Mouse (Mus musculus): Measurements from ENCODE around the gene Maml2. TPM values are rescaled to one million over a fixed set of nuclear protein-coding genes. Genes with fewer than 3 reads are reported as not detected.

The Maml2 gene
- polyA plus RNA-seq, 1 experiment from 2014 or later, result 10.3 TPM

GRCm38 (mm10) chr9:13622426-13622825 is 324.7 kb downstream of the Maml2 start:
- no peak for ATAC-seq (ENCODE audit: low FRiP score)
- H3K4me1 ChIP-seq (ENCODE audit: control insufficient read depth, insufficient read depth, low read length), result peaks cover 3% of the 10 kb centered on the region; the same call in 1 of the 2 replicates
- H3K27me3 ChIP-seq (ENCODE audit: control insufficient read depth, insufficient read depth, low read length), result no peaks in the 10 kb centered on the region
- no peak overlapping the region for H3K27ac ChIP-seq (ENCODE audit: low read depth, low read length)
- H3K9ac ChIP-seq (ENCODE audit: low read length), result no peak overlapping the region
- no peak overlapping the region for H3K4me2 ChIP-seq
- no peaks in the 10 kb centered on the region for H3K36me3 ChIP-seq (ENCODE audit: control insufficient read depth, insufficient read depth, low read length)
- 91% methylated on average over 5 of the region's 5 CpGs for WGBS
- no peak for DNase-seq (ENCODE audit: low spot score, missing footprints)
- H3K9me3 ChIP-seq (ENCODE audit: control insufficient read depth, low read length), result no peaks in the 10 kb centered on the region
- H3K4me3 ChIP-seq (ENCODE audit: low read depth, low read length), result no peak overlapping the region

- Histone ChIP-seq H3K4me3 (ENCODE audit: low read depth, low read length) (no peak overlapping the region), H3K9ac (ENCODE audit: low read length) (no peak overlapping the region), H3K4me2 (no peak overlapping the region), H3K27ac (ENCODE audit: low read depth, low read length) (no peak overlapping the region), H3K4me1 (ENCODE audit: control insufficient read depth, insufficient read depth, low read length) (peaks cover 3% of the 10 kb centered on the region; the same call in 1 of the 2 replicates), H3K36me3 (ENCODE audit: control insufficient read depth, insufficient read depth, low read length) (no peaks in the 10 kb centered on the region; the same call in 1 of the 2 replicates), H3K9me3 (ENCODE audit: control insufficient read depth, low read length) (no peaks in the 10 kb centered on the region), H3K27me3 (ENCODE audit: control insufficient read depth, insufficient read depth, low read length) (no peaks in the 10 kb centered on the region)
- ATAC-seq (ENCODE audit: low FRiP score), result no peak
- WGBS, result 94% methylated on average over 3 of the region's 3 CpGs
- DNase-seq (ENCODE audit: low spot score, missing footprints), result peak; percentile 76
These were observed 326.2 kb downstream of the Maml2 start for GRCm38 (mm10) chr9:13623892-13624422.

DNA sequence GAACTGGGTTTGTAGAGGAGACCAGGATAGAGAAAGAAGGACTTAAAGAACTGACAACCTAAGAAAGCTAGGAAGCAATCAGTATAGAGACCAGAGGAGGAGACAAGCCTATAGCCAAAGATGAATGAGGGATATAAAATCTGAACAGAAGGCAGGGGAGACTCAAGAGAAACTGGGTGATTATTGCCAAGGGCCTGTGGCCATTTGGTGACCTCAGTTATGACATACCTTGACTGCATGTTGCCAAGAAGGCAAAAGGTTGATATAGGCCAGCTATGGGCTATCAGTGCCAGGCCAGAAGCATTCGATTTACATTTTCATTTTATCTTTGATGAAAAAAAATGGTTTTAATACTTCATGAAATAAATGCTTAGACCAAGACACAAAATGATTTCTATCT is 327.0 kb downstream of the Maml2 start:
- Histone ChIP-seq H3K36me3 (ENCODE audit: control insufficient read depth, insufficient read depth, low read length) (no peaks in the 10 kb centered on the region; the same call in 1 of the 2 replicates), H3K4me1 (ENCODE audit: control insufficient read depth, insufficient read depth, low read length) (peaks cover 3% of the 10 kb centered on the region; the same call in 1 of the 2 replicates)

GRCm38 (mm10) chr9:13625215-13625614 is 327.5 kb downstream of the Maml2 start:
- Histone ChIP-seq H3K4me3 (ENCODE audit: low read depth, low read length) (no peak overlapping the region), H3K36me3 (ENCODE audit: control insufficient read depth, insufficient read depth, low read length) (no peaks in the 10 kb centered on the region; the same call in 1 of the 2 replicates), H3K27ac (ENCODE audit: low read depth, low read length) (no peak overlapping the region), H3K27me3 (ENCODE audit: control insufficient read depth, insufficient read depth, low read length) (no peaks in the 10 kb centered on the region), H3K9ac (ENCODE audit: low read length) (no peak overlapping the region), H3K9me3 (ENCODE audit: control insufficient read depth, low read length) (no peaks in the 10 kb centered on the region), H3K4me1 (ENCODE audit: control insufficient read depth, insufficient read depth, low read length) (peaks cover 3% of the 10 kb centered on the region; the same call in 1 of the 2 replicates), H3K4me2 (no peak overlapping the region)
- ATAC-seq (ENCODE audit: low FRiP score), result no peak
- no peak for DNase-seq (ENCODE audit: low spot score, missing footprints)
- WGBS, result 94% methylated on average over 3 of the region's 3 CpGs

More for the DNA sequence above, 327.0 kb downstream of the Maml2 start:
- H3K4me3 ChIP-seq (ENCODE audit: low read depth, low read length), result no peak overlapping the region
- no peak overlapping the region for H3K4me2 ChIP-seq
- 83% methylated on average over 1 of the region's 1 CpGs for WGBS
- no peaks in the 10 kb centered on the region for H3K9me3 ChIP-seq (ENCODE audit: control insufficient read depth, low read length)
- H3K27ac ChIP-seq (ENCODE audit: low read depth, low read length), result no peak overlapping the region
- no peak for DNase-seq (ENCODE audit: low spot score, missing footprints)
- no peaks in the 10 kb centered on the region for H3K27me3 ChIP-seq (ENCODE audit: control insufficient read depth, insufficient read depth, low read length)
- H3K9ac ChIP-seq (ENCODE audit: low read length), result no peak overlapping the region
- ATAC-seq (ENCODE audit: low FRiP score), result no peak

DNA sequence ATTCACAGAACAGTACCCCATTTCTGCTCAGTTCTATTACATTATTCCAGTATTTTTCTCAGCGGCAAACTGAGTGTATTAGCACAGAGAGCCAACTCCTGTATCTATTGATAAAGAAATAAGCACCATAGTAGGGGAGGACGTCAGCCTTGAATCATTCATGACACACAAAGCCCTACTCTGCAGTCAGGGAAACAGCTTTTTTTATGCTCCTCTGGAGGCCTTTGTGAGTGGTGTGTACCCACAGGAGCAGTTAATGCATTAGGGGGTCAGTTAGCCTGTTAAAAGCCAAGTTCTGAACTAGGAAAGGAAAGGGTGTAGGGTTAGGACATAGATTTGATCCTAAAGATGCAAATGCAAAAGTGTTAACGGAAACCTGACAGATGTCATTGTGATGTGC is 328.7 kb downstream of the Maml2 start:
- Histone ChIP-seq H3K36me3 (ENCODE audit: control insufficient read depth, insufficient read depth, low read length) (no peaks in the 10 kb centered on the region; the same call in 1 of the 2 replicates), H3K4me2 (no peak overlapping the region), H3K27ac (ENCODE audit: low read depth, low read length) (no peak overlapping the region), H3K9ac (ENCODE audit: low read length) (no peak overlapping the region), H3K4me3 (ENCODE audit: low read depth, low read length) (no peak overlapping the region), H3K4me1 (ENCODE audit: control insufficient read depth, insufficient read depth, low read length) (peaks cover 3% of the 10 kb centered on the region; the same call in 1 of the 2 replicates), H3K27me3 (ENCODE audit: control insufficient read depth, insufficient read depth, low read length) (no peaks in the 10 kb centered on the region), H3K9me3 (ENCODE audit: control insufficient read depth, low read length) (no peaks in the 10 kb centered on the region)
- DNase-seq (ENCODE audit: low spot score, missing footprints) (peak; percentile 65), ATAC-seq (ENCODE audit: low FRiP score) (no peak)
- WGBS, result 63% methylated on average over 3 of the region's 3 CpGs

GRCm38 (mm10) chr9:13633371-13633770 is 335.6 kb downstream of the Maml2 start:
- Histone ChIP-seq H3K9me3 (ENCODE audit: control insufficient read depth, low read length) (no peaks in the 10 kb centered on the region), H3K9ac (ENCODE audit: low read length) (no peak overlapping the region), H3K36me3 (ENCODE audit: control insufficient read depth, insufficient read depth, low read length) (no peaks in the 10 kb centered on the region), H3K27me3 (ENCODE audit: control insufficient read depth, insufficient read depth, low read length) (no peaks in the 10 kb centered on the region), H3K4me2 (no peak overlapping the region), H3K4me3 (ENCODE audit: low read depth, low read length) (no peak overlapping the region), H3K4me1 (ENCODE audit: control insufficient read depth, insufficient read depth, low read length) (no peaks in the 10 kb centered on the region), H3K27ac (ENCODE audit: low read depth, low read length) (no peak overlapping the region)
- ATAC-seq (ENCODE audit: low FRiP score) (no peak), DNase-seq (ENCODE audit: low spot score, missing footprints) (no peak)
- 84% methylated on average over 1 of the region's 1 CpGs for WGBS

DNA sequence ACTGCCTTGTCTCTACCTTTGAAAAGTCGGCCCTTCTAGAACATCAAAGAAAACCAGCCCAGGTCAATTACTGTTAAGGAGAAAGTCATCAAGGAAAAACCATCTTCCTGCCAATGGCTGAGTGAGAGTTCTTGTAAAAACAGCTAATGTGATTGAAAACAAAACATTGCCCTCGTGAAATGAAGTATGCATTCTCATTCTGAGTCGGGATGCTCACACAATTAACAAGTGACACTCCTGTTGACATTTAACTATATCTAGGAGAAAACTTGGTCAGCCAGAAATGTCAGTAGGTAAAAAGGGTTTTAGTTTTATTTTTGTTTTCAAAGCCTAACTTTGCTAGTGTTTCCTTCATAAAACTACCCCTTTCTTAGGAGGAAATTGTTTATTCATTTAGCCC is 341.9 kb downstream of the Maml2 start:
- H3K4me1 ChIP-seq (ENCODE audit: control insufficient read depth, insufficient read depth, low read length), result no peaks in the 10 kb centered on the region
- 77% methylated on average over 3 of the region's 3 CpGs for WGBS
- no peak overlapping the region for H3K4me2 ChIP-seq
- H3K27me3 ChIP-seq (ENCODE audit: control insufficient read depth, insufficient read depth, low read length), result no peaks in the 10 kb centered on the region
- DNase-seq (ENCODE audit: low spot score, missing footprints) (no peak), ATAC-seq (ENCODE audit: low FRiP score) (no peak)
- H3K9me3 ChIP-seq (ENCODE audit: control insufficient read depth, low read length), result no peaks in the 10 kb centered on the region
- H3K36me3 ChIP-seq (ENCODE audit: control insufficient read depth, insufficient read depth, low read length), result no peaks in the 10 kb centered on the region
- H3K9ac ChIP-seq (ENCODE audit: low read length), result no peak overlapping the region
- no peak overlapping the region for H3K4me3 ChIP-seq (ENCODE audit: low read depth, low read length)
- no peak overlapping the region for H3K27ac ChIP-seq (ENCODE audit: low read depth, low read length)

GRCm38 (mm10) chr9:13645153-13645552 is 347.4 kb downstream of the Maml2 start:
- no peak overlapping the region for H3K4me3 ChIP-seq (ENCODE audit: low read depth, low read length)
- no peak overlapping the region for H3K9ac ChIP-seq (ENCODE audit: low read length)
- no peaks in the 10 kb centered on the region for H3K36me3 ChIP-seq (ENCODE audit: control insufficient read depth, insufficient read depth, low read length)
- no peaks in the 10 kb centered on the region for H3K9me3 ChIP-seq (ENCODE audit: control insufficient read depth, low read length)
- ATAC-seq (ENCODE audit: low FRiP score) (no peak), DNase-seq (ENCODE audit: low spot score, missing footprints) (no peak)
- no peak overlapping the region for H3K4me2 ChIP-seq
- no peak overlapping the region for H3K27ac ChIP-seq (ENCODE audit: low read depth, low read length)
- no peaks in the 10 kb centered on the region for H3K27me3 ChIP-seq (ENCODE audit: control insufficient read depth, insufficient read depth, low read length)
- WGBS, result 63% methylated on average over 5 of the region's 5 CpGs
- H3K4me1 ChIP-seq (ENCODE audit: control insufficient read depth, insufficient read depth, low read length), result no peaks in the 10 kb centered on the region

DNA sequence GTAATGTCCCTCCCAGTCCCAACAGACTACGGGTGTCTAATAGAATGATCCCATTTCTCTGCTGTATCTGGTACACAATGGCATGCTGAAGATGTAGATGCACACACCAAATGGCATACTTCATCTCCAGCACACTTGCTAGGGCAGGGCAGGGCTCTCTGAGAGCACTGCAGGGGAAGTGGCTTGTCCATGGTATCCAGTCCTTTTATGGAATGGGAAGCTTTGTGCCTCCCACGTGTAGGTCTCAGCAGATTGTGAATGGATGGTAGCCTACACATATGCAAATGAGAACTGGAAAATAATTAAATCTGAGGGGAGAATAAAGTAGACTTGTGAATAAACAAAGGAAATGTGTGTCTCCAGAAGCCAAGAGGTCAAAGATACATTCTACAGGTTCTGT is 353.3 kb downstream of the Maml2 start:
- ATAC-seq (ENCODE audit: low FRiP score) (0 out of 2 replicates have a peak, but pooled peaks have one; percentile 41), DNase-seq (ENCODE audit: low spot score, missing footprints) (no peak)
- no peak overlapping the region for H3K4me3 ChIP-seq (ENCODE audit: low read depth, low read length)
- H3K4me2 ChIP-seq, result no peak overlapping the region
- no peaks in the 10 kb centered on the region for H3K9me3 ChIP-seq (ENCODE audit: control insufficient read depth, low read length)
- H3K36me3 ChIP-seq (ENCODE audit: control insufficient read depth, insufficient read depth, low read length), result no peaks in the 10 kb centered on the region
- H3K27me3 ChIP-seq (ENCODE audit: control insufficient read depth, insufficient read depth, low read length), result no peaks in the 10 kb centered on the region
- peaks cover 13% of the 10 kb centered on the region for H3K4me1 ChIP-seq (ENCODE audit: control insufficient read depth, insufficient read depth, low read length)
- WGBS, result 47% methylated on average over 2 of the region's 2 CpGs
- H3K9ac ChIP-seq (ENCODE audit: low read length), result no peak overlapping the region
- H3K27ac ChIP-seq (ENCODE audit: low read depth, low read length), result no peak overlapping the region

Measured in midbrain, embryonic 11.5 days (tissue).